Mouse (Mus musculus) thymus, adult 2 months (tissue): ENCODE data around the gene Slc22a20. TPM values are rescaled to one million over a fixed set of nuclear protein-coding genes. Genes with fewer than 3 reads are reported as not detected.

Experiments used
- DNase-seq: peaks from one replicate; pipeline ENCODE4 v3.0.0; 2021
- H3K27ac ChIP-seq: fragments of 200-500 bp; 2 replicates; pipeline ENCODE4 v1.5.1; 2012; ENCODE audit warnings: low read length, control low read depth; ENCODE audit not compliant: control insufficient read depth, insufficient read depth
- H3K27me3 ChIP-seq: fragments of 200-500 bp; 2 replicates; pipeline ENCODE4 v1.6.1; 2012; ENCODE audit warnings: mild to moderate bottlenecking, low read length, moderate library complexity, mixed read lengths; ENCODE audit not compliant: control insufficient read depth, insufficient read depth
- H3K36me3 ChIP-seq: fragments of 200-500 bp; 2 replicates; pipeline ENCODE4 v1.6.1; 2012; ENCODE audit warnings: mild to moderate bottlenecking, low read length, moderate library complexity; ENCODE audit not compliant: control insufficient read depth, insufficient read depth
- H3K4me1 ChIP-seq: fragments of 200-500 bp; replicated peaks from 2 replicates; pipeline ENCODE4 v1.6.1; 2012; ENCODE audit warnings: low read length; ENCODE audit not compliant: control insufficient read depth, insufficient read depth
- H3K4me3 ChIP-seq: fragments of 200-500 bp; 2 replicates; pipeline ENCODE4 v1.5.1; 2012; ENCODE audit warnings: mild to moderate bottlenecking, low read length, control low read depth, moderate library complexity; ENCODE audit not compliant: control insufficient read depth, insufficient read depth
- CTCF ChIP-seq: fragments of 200-500 bp; IDR thresholded peaks from 2 replicates; pipeline ENCODE4 v1.5.1; 2012; ENCODE audit warnings: mild to moderate bottlenecking, control low read depth, low read length, moderate library complexity, borderline replicate concordance; ENCODE audit not compliant: control insufficient read depth, poor library complexity, insufficient read depth; ENCODE audit errors: extremely low read depth
- POLR2A ChIP-seq: fragments of 200-500 bp; IDR thresholded peaks from 2 replicates; pipeline ENCODE4 v1.6.1; 2012; ENCODE audit warnings: mild to moderate bottlenecking, low read length, control low read depth, moderate library complexity; ENCODE audit not compliant: control insufficient read depth, poor library complexity, insufficient read depth; ENCODE audit errors: extremely low read depth
- WGBS: fragments of 180-500 bp; shearing (Covaris S2); methylation state at CpG from one replicate; pipeline ENCODE4 v1.1.7; 2018; 5-methylcytosine and 5-hydroxymethylcytosine counted together
- polyA plus RNA-seq: library from polyadenylated mRNA; depleted of rRNA; stranded (reverse); fragments of >200 nt; gene quantifications from 2 replicates; pipeline ENCODE4 v1.2.3, GENCODE M21; 2012

Slc22a20 gene
- polyA plus RNA-seq, 1 experiment: 0.20 TPM

GRCm38 (mm10) chr19:6020276-6020675 lies 34.3 kb upstream of the Slc22a20 start:
- no peak overlapping the region for H3K27ac ChIP-seq
- peaks cover 11% of the 10 kb centered on the region for H3K4me1 ChIP-seq
- H3K36me3 ChIP-seq: no peaks in the 10 kb centered on the region
- no peak overlapping the region for H3K4me3 ChIP-seq
- TF ChIP-seq POLR2A (no peak), CTCF (no peak)
- no peak for DNase-seq
- 51% methylated on average over 3 of the region's 3 CpGs for WGBS
- no peaks in the 10 kb centered on the region for H3K27me3 ChIP-seq

- no peaks in the 10 kb centered on the region for H3K36me3 ChIP-seq
- DNase-seq: peak; percentile 86
- WGBS: 28% methylated on average over 15 of the region's 15 CpGs
- no peaks in the 10 kb centered on the region for H3K27me3 ChIP-seq
- TF ChIP-seq POLR2A: no peak
- TF ChIP-seq CTCF: peak; percentile 78; the same call in 1 of the 2 replicates
- H3K27ac ChIP-seq: no peak overlapping the region
- H3K4me3 ChIP-seq: no peak overlapping the region
- peaks cover 25% of the 10 kb centered on the region for H3K4me1 ChIP-seq
Observed at GRCm38 (mm10) chr19:6018142-6019089, 32.5 kb upstream of the Slc22a20 start.

- WGBS: 80% methylated on average over 7 of the region's 7 CpGs
- no peaks in the 10 kb centered on the region for H3K27me3 ChIP-seq
- no peak overlapping the region for H3K27ac ChIP-seq
- peaks cover 31% of the 10 kb centered on the region for H3K4me1 ChIP-seq
- DNase-seq: peak; percentile 12
- TF ChIP-seq CTCF: no peak
- TF ChIP-seq POLR2A: no peak
- no peaks in the 10 kb centered on the region for H3K36me3 ChIP-seq
- H3K4me3 ChIP-seq: no peak overlapping the region
Observed at GRCm38 (mm10) chr19:6016532-6016931, 30.6 kb upstream of the Slc22a20 start.

GRCm38 (mm10) chr19:6015511-6016315 lies 29.8 kb upstream of the Slc22a20 start, which contains the start of gene Capn1:
Capn1 (minus strand) TSS chr19:6015897.
- no peaks in the 10 kb centered on the region for H3K27me3 ChIP-seq
- H3K27ac ChIP-seq: peak within 1 kb of the TSS; percentile 22; the same call in 1 of the 2 replicates
- DNase-seq: peak; percentile 86
- 0 out of 2 replicates have a peak, but pooled peaks cover under 1% of the 10 kb centered on the region for H3K36me3 ChIP-seq
- TF ChIP-seq CTCF: 0 out of 2 replicates have a peak, but pooled peaks have one; percentile 41
- TF ChIP-seq POLR2A: no peak
- H3K4me1 ChIP-seq: peaks cover 35% of the 10 kb centered on the region
- whole genome bisulfite sequencing: 8% methylated on average over 40 of the region's 40 CpGs
- H3K4me3 ChIP-seq: peak within 1 kb of the TSS; percentile 71

- H3K4me3 ChIP-seq: peak overlapping the region; percentile 71
- WGBS: 1% methylated on average over 18 of the region's 18 CpGs
- 0 out of 2 replicates have a peak, but pooled peaks cover 3% of the 10 kb centered on the region for H3K36me3 ChIP-seq
- TF ChIP-seq CTCF: no peak
- no peak for TF ChIP-seq POLR2A
- peaks cover 35% of the 10 kb centered on the region for H3K4me1 ChIP-seq
- H3K27ac ChIP-seq: peak overlapping the region; percentile 22; the same call in 1 of the 2 replicates
- no peaks in the 10 kb centered on the region for H3K27me3 ChIP-seq
- peak; percentile 64 for DNase-seq
Observed at GRCm38 (mm10) chr19:6014991-6015510, 29.1 kb upstream of the Slc22a20 start.

GRCm38 (mm10) chr19:6013691-6014090 lies 27.7 kb upstream of the Slc22a20 start:
- Histone ChIP-seq H3K4me3 (no peak overlapping the region), H3K36me3 (peaks cover 7% of the 10 kb centered on the region)
- WGBS: 95% methylated on average over 10 of the region's 10 CpGs

More at GRCm38 (mm10) chr19:6013691-6014090, 27.7 kb upstream of the Slc22a20 start:
- Histone ChIP-seq H3K4me1 (peaks cover 35% of the 10 kb centered on the region), H3K27ac (no peak overlapping the region), H3K27me3 (no peaks in the 10 kb centered on the region)
- no peak for TF ChIP-seq POLR2A
- no peak for TF ChIP-seq CTCF
- DNase-seq: no peak
